Mouse (Mus musculus): ENCODE results near the gene Lemd1.

GRCm38 (mm10) chr1:132159681-132160080 lies 31.6 kb upstream of the Lemd1 start:
- TF ChIP-seq CTCF (IDR thresholded peaks at IDR 0.05; ENCODE audit: extremely low read depth, insufficient read depth, insufficient read length, insufficient replicate concordance) = no peak
- TF ChIP-seq POLR2A (IDR thresholded peaks at IDR 0.05; ENCODE audit: low read depth, low read length) = no peak

All from spleen, adult 2 months (tissue).